Mouse (Mus musculus) thymus, postnatal 25 days (tissue): Measurements from ENCODE around the gene Eps15l1.

Source experiments
- DNase-seq: peaks from one replicate; pipeline ENCODE4 v3.0.0; 2022

The Eps15l1 gene

DNA sequence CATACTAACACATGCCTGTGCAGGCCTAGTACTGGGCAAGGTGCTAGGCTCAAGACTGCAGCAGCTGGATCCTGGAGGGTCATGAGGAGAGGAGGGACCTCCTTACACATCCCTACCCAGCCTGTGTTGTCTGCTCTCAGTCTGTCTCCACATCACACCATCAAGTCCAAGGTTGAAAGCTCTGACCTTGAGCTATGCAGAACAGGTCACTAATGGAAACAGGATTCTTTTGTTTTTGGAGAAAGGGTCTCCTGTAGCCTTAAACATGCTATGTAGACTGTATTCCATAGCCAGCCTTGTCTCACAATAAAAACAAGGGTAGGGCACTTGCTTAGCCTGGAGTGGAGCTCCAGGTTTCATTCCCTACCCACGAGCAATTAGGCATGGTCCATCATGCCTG is 72.3 kb downstream of the Eps15l1 start:
- no peak for DNase-seq

DNA sequence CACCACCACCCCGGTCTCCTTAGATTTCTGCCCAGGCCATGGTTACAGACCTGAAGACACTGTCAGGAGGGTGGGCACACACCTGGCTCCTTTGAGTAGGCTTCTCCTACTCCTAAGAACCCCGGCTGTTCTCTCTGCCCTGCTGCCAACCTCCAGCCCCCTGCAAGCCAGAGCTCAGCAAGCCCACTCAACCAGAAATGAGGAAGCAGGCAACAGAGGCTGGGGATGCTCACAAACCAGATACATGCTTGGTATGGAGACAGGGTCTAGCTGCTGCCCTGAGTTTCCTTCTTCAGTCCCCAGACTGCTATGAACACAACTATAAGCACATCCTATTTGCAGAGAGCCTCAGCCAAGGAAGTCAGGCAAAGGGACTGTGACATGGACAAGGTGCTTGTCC is 73.1 kb downstream of the Eps15l1 start:
- DNase-seq, result no peak

DNA sequence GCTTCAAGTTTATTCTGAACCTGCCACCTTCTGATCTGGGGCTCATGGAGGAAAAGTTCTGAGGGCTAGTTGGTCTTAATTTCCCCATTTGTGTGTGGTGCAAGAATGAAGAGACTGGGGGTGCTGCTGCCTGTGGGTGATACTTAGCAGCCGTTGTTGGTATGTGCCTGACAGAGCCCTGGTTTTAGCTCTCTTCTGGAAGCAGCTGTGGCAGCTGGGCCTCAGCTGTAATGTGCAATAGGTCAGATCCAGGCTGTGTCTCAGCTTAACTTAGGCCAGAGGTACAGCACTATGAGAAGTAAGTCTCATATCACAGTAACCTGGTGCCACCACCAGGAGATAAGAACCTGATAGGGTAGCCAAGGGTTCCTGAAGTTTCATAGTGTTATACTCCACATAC is 73.7 kb downstream of the Eps15l1 start:
- DNase-seq, result no peak

DNA sequence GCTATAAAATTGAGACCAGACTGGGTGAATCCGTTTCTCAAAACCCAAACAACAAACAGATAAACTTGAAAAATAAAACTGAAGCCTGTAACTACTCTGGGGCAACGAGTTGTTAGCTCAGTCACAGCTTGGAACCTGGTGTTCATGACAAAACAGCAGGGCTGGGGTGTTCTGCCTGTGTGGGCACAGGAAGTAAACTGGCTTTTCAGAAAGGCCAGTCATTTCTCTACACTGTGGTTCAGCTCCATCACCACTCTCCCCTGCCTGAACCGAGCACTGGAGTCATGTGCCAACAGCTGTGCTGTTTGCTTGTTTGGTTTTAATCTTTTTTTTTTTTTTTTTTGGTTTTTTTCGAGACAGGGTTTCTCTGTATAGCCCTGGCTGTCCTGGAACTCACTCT is 77.5 kb downstream of the Eps15l1 start:
- no peak for DNase-seq

DNA sequence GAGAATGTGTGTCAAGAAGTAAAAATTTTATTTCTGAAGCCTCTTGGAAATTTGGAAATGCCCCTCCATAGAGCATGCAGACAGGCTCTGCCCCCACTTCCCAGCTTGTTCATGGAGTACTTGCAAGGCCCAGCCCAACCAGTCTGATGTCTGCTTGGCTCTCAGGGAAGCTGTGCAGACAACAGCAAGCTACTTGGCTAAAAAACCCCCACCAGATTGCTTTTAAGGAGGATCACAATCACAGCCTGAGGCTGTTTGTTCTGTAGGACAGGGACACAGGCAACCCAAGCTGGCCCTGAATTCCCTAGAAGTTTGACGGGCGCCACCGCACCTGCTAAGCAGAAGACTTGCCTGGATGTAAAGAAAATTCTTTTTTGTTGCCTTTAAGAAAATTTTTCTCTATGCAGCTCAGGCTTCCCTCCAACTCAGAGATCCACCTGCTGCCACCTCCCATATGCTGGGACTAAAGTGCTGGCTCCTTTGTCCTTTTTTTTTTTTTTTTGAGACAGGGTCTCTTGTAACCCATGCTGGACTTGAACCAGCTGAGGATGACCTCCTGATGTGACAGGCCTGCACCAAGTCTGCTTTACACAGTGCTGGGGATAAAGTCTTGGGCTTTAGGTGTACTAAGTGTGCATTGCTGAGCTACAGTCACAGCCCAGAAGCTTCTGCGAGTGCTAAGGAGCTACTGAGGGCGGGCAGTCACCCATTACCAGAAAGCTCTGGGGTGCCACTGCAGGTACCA is 78.5 kb downstream of the Eps15l1 start:
- DNase-seq, result no peak

DNA sequence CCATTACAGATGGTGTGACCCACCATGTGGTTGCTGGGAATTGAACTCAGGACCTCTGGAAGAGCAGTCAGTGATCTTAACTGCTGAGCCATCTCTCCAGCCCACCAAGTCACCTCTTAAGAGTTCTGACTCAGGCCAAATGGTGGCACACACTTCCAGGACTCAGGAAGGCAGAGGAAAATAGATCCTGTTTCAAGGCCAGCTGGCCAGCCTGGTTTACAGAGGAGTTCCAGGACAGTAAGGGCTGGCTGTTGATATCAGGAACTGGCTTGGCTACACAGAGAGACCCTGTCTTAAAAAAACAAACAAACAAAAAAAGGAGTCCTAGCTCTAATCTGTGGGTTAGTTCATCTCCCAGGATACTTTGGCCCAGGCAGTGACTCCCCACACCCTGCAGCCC is 84.2 kb downstream of the Eps15l1 start:
- no peak for DNase-seq

DNA sequence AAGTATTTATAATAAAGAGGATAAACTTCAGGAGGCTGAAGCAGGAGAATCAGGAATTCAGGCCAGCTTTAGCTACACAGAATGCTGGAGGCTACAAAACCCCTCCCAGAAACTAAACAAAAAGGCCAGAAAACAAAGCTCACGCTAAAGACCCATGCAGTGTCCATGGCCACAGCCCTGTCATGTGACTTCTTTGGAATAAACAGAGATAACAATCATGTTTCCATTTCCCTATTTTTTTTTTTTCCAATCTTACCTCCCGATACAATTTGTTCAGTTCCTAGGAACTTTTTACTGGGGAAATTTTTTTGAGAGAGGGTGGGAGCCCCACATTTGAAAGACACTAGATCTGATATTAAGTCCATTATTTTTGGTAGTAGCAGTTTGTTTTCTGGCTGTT is 85.0 kb downstream of the Eps15l1 start:
- DNase-seq, result no peak

DNA sequence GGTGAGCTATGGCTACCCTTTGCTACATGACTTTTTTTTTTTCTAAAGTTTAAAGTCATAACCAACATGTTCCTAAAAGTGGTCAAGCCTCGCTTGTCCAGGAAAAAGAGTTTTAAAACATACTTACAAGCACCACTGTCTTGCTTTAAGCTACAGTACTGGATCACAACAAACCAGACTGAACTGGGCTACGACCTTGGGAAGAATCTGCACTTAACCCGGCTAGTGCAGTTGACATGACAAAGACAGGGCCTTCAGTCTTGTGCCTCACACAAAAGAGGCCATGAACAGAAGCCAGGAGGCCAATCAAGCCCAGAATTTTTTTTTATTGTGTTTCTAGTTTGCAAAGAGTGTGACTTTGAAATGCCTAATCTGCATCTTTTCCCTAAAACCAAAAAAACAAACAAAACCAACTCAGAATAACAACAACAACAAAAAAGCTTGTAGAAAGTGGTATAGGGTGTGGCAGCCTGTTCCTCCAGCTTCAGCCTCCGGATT is 87.1 kb downstream of the Eps15l1 start:
- no peak for DNase-seq

DNA sequence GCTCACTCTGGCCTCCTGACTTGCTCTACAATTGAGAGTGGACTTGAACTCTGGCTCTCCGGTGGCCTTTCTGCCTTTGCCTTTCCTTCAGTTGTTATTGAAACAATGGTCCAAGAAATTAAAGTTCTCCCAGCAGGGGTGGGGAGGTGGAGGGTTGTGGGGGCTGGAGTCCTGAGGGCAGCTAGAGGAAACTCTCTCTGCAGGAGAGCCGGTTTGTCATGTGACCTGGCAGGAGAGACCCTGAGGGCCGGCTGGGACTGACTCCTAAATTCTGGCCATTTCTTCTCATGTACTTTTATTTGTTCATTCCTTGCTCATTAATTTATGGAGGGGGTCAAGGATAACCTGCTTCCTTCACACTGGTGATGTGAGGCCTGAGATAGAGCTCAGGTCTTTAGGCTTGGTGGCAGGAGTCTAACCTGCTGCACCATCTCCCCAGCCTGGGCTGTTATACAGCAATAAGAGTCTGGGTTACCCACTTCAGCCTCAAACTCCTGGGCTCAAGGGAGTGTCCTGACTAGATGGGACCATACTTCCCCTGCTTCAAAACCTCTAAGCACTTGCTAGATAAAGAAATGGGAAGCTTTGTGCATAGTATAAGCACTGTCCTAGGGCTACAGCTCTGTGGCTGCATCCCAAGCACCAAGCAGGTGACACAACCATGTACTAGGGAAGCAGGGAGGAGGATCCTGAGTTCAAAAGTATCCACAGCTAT is 87.7 kb downstream of the Eps15l1 start:
- no peak for DNase-seq

DNA sequence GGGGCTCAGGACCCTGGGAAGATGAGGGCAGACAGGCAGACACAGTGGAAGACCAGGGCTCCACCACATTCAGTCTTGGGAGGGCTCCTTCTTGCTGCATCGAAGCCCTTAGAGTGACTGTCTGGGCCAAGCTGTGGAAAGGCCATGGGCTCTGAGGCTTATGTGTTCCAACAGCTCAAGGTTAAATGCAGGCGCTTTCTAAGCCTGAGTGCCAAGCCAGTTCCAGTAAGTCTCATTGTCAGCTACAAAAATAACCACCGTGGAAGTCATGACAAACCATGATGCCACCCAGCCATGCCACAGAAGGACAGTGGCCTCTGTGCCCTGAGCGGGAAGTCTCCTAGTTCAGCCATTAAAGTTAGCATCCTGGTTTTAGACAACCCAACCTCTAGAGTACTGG is 89.6 kb downstream of the Eps15l1 start:
- no peak for DNase-seq

DNA sequence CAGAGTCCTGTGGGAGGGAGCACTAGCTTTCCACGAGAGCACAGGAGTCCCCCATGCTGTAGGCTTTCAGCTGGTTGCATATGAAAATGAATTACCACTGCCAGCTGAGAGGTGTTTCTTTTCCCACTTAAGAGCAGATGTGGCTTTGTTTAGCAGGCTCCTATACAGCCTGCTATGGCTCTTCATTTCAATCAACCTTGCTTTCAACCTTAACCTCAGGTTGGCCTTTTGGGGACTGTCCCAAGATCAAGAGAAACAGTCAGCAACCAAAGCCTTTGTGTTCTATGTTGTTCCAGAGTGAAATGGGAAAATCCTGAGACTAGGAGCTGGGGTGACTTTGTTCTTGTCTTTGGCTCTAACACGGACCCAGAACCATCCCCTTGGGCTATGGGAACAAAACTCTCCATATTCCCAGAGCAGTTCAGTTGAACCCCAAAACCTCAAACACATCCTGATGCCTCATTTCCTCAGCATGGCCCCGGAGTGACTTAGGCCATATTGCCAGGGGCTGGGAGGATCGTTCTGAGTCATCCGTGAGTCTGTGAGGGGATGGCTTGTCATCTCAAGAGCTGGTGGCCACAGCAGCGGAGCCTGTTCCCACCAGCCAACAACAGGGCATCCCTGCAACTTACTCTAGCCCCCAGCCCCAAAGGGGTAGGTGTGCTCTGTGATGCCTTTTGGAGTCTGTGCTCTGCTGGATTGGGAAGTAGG is 90.3 kb downstream of the Eps15l1 start:
- no peak for DNase-seq

DNA sequence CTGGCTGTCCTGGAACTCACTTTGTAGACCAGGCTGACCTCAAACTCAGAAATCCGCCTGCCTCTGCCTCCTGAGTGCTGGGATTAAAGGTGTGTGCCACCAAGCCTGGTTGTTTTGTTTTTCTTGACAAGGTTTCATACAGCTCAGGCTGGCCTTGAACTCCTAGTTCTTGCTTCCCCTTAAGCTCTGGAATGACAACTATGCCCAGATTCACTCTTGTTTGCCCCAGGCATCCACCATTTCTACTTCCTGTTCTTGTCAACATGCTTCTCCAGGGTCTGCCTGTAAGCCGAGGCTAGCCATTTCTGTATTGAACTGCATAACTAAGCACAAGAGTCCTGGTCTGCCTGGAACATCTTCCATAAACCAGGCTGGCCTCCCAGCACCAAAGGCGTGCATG is 92.1 kb downstream of the Eps15l1 start:
- no peak for DNase-seq

DNA sequence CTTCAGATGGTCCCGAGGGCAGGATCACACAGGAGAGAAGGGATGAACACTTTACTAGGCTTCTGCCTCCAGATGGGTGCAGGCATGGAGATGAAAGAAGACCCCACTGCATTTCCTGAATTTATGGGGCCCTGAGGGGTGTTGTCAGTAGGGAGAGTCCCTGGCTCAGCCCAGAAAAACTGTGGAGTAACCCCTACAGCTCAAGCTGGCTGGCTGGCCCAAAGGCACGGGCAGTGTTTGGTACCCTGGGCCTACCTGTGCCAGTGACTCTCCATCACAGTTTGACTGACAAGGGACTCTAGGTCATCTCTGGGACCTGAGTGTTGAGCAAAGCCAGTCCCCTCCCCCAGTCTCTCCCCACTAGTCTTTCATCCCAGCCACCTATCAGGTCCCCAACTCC is 96.6 kb downstream of the Eps15l1 start:
- DNase-seq, result no peak

DNA sequence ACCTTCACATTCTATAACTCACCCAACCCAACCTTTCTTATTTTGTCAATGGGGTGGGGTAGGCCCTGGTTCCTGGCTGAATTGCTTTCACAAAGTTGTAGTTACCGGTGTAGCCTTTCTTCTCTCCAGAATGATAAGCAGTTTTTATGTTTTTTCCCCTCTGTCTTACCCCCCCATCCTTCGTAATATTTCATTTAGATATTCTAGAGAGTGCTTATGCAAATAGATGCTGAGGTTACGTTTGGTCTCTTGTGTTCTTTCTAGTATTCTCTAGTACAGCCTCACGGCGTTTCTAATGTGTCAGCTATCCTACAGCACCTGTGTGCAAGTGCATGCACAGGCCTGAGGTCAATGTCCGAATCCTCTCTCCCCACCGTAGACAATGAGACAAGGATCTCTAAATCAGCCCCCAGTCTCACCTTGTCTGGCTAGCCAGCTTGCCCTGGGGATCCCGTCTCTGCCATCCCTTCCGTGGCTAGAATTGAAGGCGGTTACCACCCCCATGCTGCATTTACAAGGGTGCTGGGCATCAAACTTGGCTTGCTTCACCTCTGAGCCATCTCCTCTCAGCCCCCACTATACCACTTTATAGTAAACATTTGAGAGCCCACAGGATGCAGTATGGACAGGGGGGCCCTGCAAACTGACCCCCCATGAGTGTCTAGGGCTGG is 97.1 kb downstream of the Eps15l1 start:
- DNase-seq, result no peak

DNA sequence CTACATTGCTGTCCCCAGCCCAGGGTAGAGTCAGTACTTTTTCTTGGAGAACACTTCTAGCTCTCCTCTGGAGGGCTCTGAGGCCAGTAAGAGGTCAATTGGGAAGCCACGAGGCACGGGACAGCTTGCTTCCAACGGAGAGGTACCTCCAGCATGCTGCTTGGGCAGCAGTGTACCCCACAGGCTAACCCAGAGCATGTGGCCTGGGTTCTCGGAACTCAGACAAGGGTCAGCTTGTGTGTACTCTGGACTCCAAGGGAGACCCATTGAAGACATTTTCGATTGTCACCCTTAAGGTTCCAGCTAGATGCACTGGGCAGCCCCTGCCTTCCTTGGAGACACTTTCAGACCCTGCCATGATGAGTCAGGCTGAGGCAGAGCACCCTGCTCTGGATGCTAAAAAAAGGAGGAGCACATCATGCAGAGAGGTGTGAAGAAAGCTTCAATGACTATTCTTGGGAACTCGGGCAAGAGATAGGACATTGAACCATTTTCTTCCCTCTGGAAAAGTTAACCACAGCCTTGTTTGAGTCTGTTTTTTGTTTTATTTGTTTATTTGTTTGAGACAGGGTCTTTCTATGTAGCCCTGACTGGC is 98.0 kb downstream of the Eps15l1 start:
- no peak for DNase-seq

DNA sequence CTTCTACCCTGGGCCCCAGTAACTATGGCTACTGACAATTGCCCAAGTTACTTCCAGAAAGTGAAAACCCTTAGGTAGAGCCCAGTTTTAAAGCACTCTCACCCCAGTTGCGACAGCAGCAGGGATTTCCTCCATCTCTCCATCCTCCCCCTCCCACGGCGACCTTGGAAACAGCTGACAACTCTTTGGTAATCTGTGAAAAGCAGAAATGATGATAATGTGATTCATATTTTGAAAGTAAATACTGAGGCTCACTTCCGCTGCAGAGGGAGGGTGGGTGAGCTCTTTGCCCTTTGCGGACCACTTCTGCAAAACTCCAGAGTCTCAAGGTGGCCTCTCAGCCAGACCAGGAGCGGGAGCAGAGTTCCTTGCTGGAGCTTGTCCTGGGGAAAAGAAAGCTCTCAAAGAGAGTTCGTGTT is 98.8 kb downstream of the Eps15l1 start:
- no peak for DNase-seq

DNA sequence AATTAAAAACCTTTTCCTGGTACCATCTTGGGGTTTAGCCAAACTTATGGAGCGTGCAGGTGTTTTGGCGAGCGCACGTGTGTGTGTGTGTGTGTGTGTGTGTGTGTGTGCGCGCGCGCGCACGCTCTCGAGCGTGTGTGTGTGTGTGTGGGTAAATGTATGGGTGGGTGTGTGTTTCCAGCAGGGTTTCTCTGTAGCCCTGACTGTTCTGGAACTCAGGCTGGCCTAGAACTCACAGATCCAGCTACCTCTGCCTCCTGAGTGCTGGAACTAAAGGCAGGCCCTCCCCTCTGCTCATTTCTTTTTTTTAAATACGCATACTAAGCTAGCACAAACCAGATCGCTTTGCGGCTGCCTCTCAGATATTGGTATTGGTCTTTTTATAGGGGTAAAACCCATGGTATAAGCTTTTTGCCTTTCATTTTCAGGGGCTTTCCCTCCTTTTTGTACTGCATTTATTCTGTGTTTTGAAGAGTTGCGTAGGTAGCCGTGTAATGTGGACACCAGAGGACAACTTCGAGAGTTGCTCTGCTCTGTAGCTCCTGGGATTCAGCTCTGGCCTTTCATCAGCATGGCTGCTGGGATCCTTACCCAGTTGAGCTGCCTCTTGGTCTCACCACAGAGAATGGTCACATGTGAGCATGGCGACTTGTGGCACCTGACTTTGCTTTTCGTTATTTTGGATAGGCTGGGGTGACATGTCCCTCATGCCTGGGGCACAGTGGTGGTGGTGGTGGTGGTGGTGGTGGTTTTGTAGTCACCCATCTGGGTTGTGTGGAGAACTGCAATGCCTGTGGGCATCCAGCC is 99.4 kb downstream of the Eps15l1 start:
- no peak for DNase-seq

DNA sequence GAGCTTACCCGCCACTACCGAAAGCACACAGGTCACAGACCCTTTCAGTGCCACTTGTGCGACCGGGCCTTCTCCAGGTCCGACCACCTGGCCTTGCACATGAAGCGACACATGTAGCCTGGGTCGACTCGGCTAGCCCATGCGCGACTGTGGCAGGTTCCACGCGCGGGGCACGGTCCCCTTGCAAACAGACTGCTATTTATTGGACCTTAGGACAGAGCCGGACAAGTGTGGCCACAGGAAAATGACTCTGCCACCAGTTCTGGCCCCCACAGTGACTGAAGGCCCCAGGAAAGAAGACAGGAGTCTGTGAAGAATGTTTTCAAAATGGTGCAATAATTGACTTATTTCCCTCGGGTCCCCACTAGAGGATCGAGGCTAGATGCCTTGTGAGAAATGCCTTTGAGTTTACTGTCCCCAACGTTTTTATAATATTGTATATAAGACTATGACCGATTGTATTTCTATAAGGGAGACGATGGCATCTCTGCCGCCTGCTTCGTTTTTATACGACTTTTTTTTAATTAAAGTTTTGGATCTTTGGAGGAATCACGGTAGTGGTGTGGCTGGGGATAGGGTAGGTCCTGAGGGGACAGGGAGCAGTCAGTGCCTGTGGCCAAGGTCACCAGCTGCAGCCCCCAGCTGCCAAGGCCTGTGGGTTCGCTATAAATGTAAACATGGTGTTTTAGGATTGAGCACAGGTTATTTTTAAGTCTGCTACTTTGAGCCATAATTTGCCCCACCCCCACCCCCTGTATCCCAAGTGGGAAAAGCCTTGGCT is 100.3 kb downstream of the Eps15l1 start:
- no peak for DNase-seq

DNA sequence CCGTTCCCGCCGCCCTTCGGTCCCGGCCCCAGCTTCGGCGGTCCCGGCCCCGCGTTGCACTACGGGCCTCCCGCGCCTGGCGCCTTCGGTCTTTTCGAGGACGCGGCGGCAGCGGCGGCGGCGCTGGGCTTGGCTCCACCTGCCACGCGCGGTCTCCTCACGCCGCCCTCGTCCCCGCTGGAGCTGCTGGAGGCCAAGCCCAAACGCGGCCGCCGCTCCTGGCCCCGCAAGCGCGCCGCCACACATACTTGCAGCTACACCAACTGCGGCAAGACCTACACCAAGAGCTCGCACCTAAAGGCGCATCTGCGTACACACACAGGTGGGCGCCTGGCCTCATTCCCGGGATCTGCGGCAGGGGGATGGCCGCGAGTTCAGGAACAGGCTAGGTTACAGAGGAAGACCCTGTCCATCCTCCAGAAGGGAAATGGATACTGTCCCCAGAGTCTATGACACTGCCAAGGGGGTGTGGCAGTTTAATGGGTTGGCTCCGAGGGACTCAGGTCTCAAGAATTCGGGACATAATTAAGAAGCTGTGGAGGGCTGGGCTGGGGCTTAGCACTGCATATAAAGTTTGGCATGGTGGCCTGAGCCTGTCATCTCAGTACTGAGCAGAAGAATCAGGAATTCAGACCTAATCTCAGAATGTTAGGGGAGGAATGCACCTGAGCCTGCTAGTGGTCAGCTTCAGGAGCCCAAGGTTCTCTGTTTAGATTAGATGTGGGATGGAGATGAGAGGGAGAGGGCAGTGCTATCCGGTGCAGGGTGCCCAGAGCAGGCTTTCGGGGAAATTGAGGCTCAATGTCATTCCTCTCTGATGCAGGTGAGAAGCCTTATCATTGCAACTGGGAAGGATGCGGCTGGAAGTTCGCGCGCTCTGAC is 101.1 kb downstream of the Eps15l1 start:
- no peak for DNase-seq

DNA sequence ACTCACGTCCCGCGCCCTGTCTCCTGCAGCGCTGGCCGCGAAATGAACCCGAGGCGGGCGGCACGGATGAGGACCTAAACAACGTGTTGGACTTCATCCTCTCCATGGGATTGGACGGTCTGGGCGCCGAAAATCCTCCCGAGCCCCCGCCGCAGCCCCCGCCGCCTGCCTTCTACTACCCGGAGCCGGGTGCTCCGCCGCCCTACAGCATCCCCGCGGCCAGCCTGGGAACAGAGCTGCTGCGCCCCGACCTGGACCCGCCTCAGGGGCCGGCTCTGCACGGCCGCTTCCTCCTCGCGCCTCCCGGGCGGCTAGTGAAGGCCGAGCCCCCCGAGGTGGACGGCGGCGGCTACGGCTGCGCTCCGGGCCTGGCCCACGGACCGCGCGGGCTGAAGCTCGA is 101.9 kb downstream of the Eps15l1 start:
- DNase-seq, result no peak
